Mouse (Mus musculus) G1E (cell line): ENCODE data around the gene BC030867. TPM values are rescaled to one million over a fixed set of nuclear protein-coding genes. Genes with fewer than 3 reads are reported as not detected.

ENCODE experiments used
- ATAC-seq: 2 replicates; pipeline ENCODE4 v1.8.0; 2016; ENCODE audit warnings: mild to moderate bottlenecking; ENCODE audit not compliant: insufficient number of reproducible peaks, poor library complexity, low FRiP score, severe bottlenecking; ENCODE audit errors: extremely low read depth
- DNase-seq: peaks from one replicate; pipeline ENCODE4 v3.0.0; 2012; ENCODE audit warnings: low spot score
- H3K27me3 ChIP-seq: 2 replicates; pipeline ENCODE4 v1.6.1; 2012; ENCODE audit warnings: mild to moderate bottlenecking, low read length, inconsistent platforms; ENCODE audit not compliant: insufficient read depth
- H3K36me3 ChIP-seq: replicated peaks from 2 replicates; pipeline ENCODE3; 2012; ENCODE audit warnings: mild to moderate bottlenecking, inconsistent platforms
- H3K4me1 ChIP-seq: 2 replicates; pipeline ENCODE4 v1.6.1; 2012; ENCODE audit warnings: low read depth, low read length, inconsistent platforms, mixed read lengths; ENCODE audit not compliant: insufficient read depth
- H3K4me3 ChIP-seq: 2 replicates; pipeline ENCODE4 v1.5.1; 2012; ENCODE audit warnings: low read depth, mild to moderate bottlenecking, inconsistent platforms, low read length, moderate library complexity, mixed read lengths
- H3K9me3 ChIP-seq: replicated peaks from 2 replicates; pipeline ENCODE4 v1.6.1; 2012; ENCODE audit warnings: inconsistent platforms
- CTCF ChIP-seq: IDR thresholded peaks from 2 replicates; pipeline ENCODE4 v1.5.1; 2012; ENCODE audit warnings: low read depth, low read length, inconsistent platforms, mixed read lengths
- GATA1 ChIP-seq: IDR thresholded peaks from 2 replicates; pipeline ENCODE4 v1.6.1; 2012; ENCODE audit warnings: borderline replicate concordance, low read length, inconsistent platforms, mixed read lengths
- GATA2 ChIP-seq: IDR thresholded peaks from 2 replicates; pipeline ENCODE4 v1.6.1; 2012; ENCODE audit warnings: low read depth, low read length, inconsistent platforms, borderline replicate concordance
- POLR2AphosphoS5 ChIP-seq: IDR thresholded peaks from 2 replicates; pipeline ENCODE4 v1.6.1; 2012; ENCODE audit warnings: low read depth, low read length, inconsistent platforms; ENCODE audit not compliant: insufficient replicate concordance
- TAL1 ChIP-seq: conservative IDR thresholded peaks from 2 replicates; pipeline ENCODE4 v1.6.1; 2012; ENCODE audit warnings: low read depth, low read length, inconsistent platforms, mixed read lengths
- polyA plus RNA-seq: library from polyadenylated mRNA; stranded (reverse); fragments of >175 nt; gene quantifications from 2 replicates; pipeline ENCODE4 v1.2.3, GENCODE M21; 2012
- total RNA-seq, 2 experiments: library from RNA; stranded (forward) in 1 of 2; stranded (reverse) in 1 of 2; fragments of 200-1000 nt in 1 of 2; fragments of >200 nt in 1 of 2; fragmentation: Nextera tagmentation in 1 of 2; gene quantifications; 2 replicates each; pipeline ENCODE4 v1.2.3; 2014 to 2017

The BC030867 gene
- total and polyA plus RNA-seq, 3 experiments = 5.7 to 45.0 (median 10.1) TPM

DNA sequence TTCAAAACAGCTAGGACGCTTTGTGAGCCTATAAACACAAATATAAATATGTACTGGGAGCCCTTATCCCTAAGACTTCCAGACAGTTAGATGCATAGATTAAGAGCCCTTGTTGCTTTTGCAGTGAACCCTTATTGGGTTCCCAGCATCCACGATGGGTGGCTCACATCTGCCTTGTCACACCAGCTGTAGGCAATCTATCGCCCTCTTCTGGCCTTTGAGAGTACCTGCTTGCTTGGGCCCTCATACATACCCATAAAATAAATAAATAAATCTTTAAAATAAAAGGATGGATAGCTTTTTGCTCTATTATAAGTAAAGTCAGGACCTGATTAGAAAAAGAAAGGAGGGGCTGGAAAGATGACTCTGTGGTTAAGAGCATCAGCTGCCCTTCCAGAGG is 9.8 kb downstream of the BC030867 start:
- DNase-seq = no peak

GRCm38 (mm10) chr11:102263211-102263610 is 14.5 kb downstream of the BC030867 start:
- H3K9me3 ChIP-seq = no peaks in the 10 kb centered on the region
- peaks cover 76% of the 10 kb centered on the region for H3K36me3 ChIP-seq
- TF ChIP-seq GATA2 (no peak), TAL1 (no peak), GATA1 (no peak), CTCF (no peak), POLR2AphosphoS5 (no peak)
- no peak for ATAC-seq
- DNase-seq = no peak
- no peak overlapping the region for H3K4me3 ChIP-seq
- H3K27me3 ChIP-seq = peaks cover 3% of the 10 kb centered on the region
- H3K4me1 ChIP-seq = peaks cover 9% of the 10 kb centered on the region

More for the DNA sequence above, 9.8 kb downstream of the BC030867 start:
- Histone ChIP-seq H3K9me3 (no peaks in the 10 kb centered on the region), H3K27me3 (no peaks in the 10 kb centered on the region), H3K4me1 (peaks cover 2% of the 10 kb centered on the region; the same call in 1 of the 2 replicates), H3K4me3 (no peak overlapping the region), H3K36me3 (peaks cover 98% of the 10 kb centered on the region)
- no peak for ATAC-seq
- no peak for TF ChIP-seq TAL1

- no peak for ATAC-seq
- TF ChIP-seq TAL1 = no peak
- TF ChIP-seq POLR2AphosphoS5 = no peak
- no peak for TF ChIP-seq CTCF
- no peak for TF ChIP-seq GATA1
- no peak for TF ChIP-seq GATA2
- Histone ChIP-seq H3K4me3 (no peak overlapping the region), H3K4me1 (peaks cover 9% of the 10 kb centered on the region), H3K9me3 (no peaks in the 10 kb centered on the region), H3K27me3 (peaks cover 13% of the 10 kb centered on the region), H3K36me3 (peaks cover 51% of the 10 kb centered on the region)
- no peak for DNase-seq
Observed at GRCm38 (mm10) chr11:102265816-102266215, 17.1 kb downstream of the BC030867 start.

GRCm38 (mm10) chr11:102266631-102267355 is 18.1 kb downstream of the BC030867 start:
- H3K27me3 ChIP-seq = peaks cover 20% of the 10 kb centered on the region
- no peak overlapping the region for H3K4me3 ChIP-seq
- no peak for TF ChIP-seq GATA1
- TF ChIP-seq TAL1 = no peak
- no peak for TF ChIP-seq GATA2
- no peak for TF ChIP-seq CTCF
- no peaks in the 10 kb centered on the region for H3K9me3 ChIP-seq
- DNase-seq = no peak
- peaks cover 42% of the 10 kb centered on the region for H3K36me3 ChIP-seq
- H3K4me1 ChIP-seq = peaks cover 9% of the 10 kb centered on the region
- no peak for ATAC-seq

DNA sequence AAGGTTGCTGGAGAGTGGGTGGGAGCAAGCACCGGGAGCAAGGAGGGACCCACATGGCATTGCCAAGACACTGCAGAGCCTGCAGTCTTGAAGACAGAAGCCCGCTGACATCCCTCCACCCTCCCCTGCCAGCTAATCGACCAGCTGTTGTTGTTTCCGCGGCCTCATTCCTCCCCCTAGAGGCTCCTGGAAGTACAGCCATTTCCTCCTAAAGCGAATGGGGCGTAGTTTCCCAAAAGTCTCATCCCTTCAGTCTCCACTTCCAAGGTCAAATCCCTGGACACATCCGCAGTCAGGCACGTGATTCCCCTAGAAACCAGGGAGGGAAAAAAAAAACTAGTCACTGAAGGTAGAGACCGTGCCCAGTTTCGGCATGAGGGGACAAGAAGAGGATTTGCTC is 18.8 kb downstream of the BC030867 start:
- TF ChIP-seq POLR2AphosphoS5 (no peak), CTCF (peak; percentile 23)
- Histone ChIP-seq H3K4me1 (peaks cover 9% of the 10 kb centered on the region), H3K36me3 (peaks cover 35% of the 10 kb centered on the region), H3K9me3 (no peaks in the 10 kb centered on the region), H3K27me3 (peaks cover 27% of the 10 kb centered on the region), H3K4me3 (no peak overlapping the region)
- DNase-seq = peak; percentile 34
- ATAC-seq = peak; percentile 4; the same call in 1 of the 2 replicates

DNA sequence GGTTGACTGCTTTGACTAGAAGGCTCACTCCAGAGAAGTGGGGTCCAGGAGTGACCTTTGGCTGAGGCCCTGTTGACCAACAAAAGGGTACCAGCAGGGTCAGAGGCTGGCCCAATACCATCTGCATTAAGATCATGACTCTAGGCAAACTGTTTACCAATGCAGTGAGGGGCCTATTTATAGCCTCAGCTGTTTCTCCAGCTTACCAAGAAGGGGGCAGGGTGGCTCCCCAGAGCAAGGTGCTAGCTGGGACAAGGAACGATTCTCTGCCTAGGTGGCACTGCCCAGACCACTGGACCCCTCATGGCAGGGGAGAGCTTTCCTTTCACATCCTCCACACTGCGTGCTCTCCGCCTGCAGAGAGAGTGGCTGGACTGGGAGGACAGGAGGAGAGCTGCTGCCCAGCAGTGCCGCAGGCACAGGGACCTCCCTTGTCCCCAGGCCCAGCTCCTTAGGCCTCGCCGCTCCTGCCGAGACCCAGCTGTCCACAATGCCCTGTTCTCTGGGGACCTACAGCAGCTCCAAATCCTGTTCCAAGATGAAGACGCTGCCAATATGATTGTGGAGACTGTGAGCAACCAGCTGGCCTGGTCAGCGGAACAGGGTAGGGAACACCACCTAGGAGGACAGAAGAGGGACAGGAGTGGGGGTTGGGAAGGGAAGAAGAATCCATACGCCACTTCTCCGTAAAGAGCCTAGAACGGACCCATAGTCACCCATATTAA is 20.0 kb downstream of the BC030867 start, which contains the start of gene Asb16:
Asb16 (plus strand) TSS at position 224 of the 725 bp plus-strand sequence.
- DNase-seq = no peak
- TF ChIP-seq GATA1 (no peak), CTCF (no peak), TAL1 (no peak), GATA2 (no peak), POLR2AphosphoS5 (no peak)

More for the DNA sequence above, 20.0 kb downstream of the BC030867 start, which contains the start of gene Asb16:
- Histone ChIP-seq H3K36me3 (peaks cover 24% of the 10 kb centered on the region), H3K9me3 (no peaks in the 10 kb centered on the region), H3K4me1 (peaks cover 9% of the 10 kb centered on the region), H3K4me3 (no peak within 1 kb of the TSS), H3K27me3 (peaks cover 34% of the 10 kb centered on the region)
- ATAC-seq = no peak
